Mouse (Mus musculus): ENCODE measurements around the gene Pmf1.

DNA sequence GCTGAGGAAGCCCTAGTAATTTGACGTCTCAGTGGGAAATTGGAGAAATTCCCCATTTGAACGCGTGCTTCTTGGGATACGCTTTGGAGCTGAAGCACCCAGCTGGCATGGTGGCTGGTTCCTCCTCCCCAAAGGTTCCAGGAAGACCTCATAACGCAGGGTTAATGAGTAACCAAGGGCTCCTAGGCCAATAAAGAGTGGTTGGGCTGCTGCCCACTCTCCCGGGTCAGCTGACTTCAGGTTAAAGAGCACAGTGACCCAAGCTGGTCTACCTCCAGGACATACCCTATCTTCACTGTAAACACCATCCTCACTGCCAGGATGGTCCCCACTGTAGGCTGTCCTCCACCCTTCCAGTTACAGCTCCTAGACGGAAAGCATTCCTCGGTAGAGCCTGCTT lies 46.2 kb upstream of the Pmf1 start:
- no peak for TF ChIP-seq CTCF (IDR thresholded peaks at IDR 0.05; ENCODE audit: low read depth, low read length)
- no peak for TF ChIP-seq POLR2A (IDR thresholded peaks at IDR 0.05; ENCODE audit: insufficient read depth, low read length)
- no peak for TF ChIP-seq EP300 (IDR thresholded peaks at IDR 0.05; ENCODE audit: insufficient read depth, low read depth, low read length)

Measured in ES-Bruce4 (cell line).